Mouse (Mus musculus): ENCODE results near the gene Tbc1d10c. TPM values are rescaled to one million over a fixed set of nuclear protein-coding genes. Genes with fewer than 3 reads are reported as not detected.

Tbc1d10c gene
- polyA plus RNA-seq, 1 experiment from 2014 or later, result 0.54 TPM

- H3K9ac ChIP-seq (replicated peaks; ENCODE audit: low read length), result peak overlapping the region; percentile 67
- H3K27ac ChIP-seq (replicated peaks; ENCODE audit: low read depth, low read length), result peak overlapping the region; percentile 88
- no peak for DNase-seq
- H3K4me2 ChIP-seq (ENCODE audit: low read length), result peak overlapping the region; percentile 72
- H3K27me3 ChIP-seq (ENCODE audit: control insufficient read depth, insufficient read depth, low read length), result no peaks in the 10 kb centered on the region
- ATAC-seq (ENCODE audit: low FRiP score, low TSS enrichment), result peak; percentile 38; the same call in 1 of the 2 replicates
- no peaks in the 10 kb centered on the region for H3K9me3 ChIP-seq (ENCODE audit: control insufficient read depth, low read length)
- H3K4me3 ChIP-seq (replicated peaks; ENCODE audit: low read depth, low read length), result peak overlapping the region; percentile 56
- WGBS, result 34% methylated on average over 4 of the region's 4 CpGs
- peaks cover 29% of the 10 kb centered on the region for H3K36me3 ChIP-seq (ENCODE audit: control insufficient read depth, insufficient read depth, low read length)
- peaks cover 13% of the 10 kb centered on the region for H3K4me1 ChIP-seq (ENCODE audit: control insufficient read depth, insufficient read depth, low read length)
Measured at GRCm38 (mm10) chr19:4163543-4163887, 27.6 kb downstream of the Tbc1d10c start.

- DNase-seq (peak; percentile 98), ATAC-seq (ENCODE audit: low FRiP score, low TSS enrichment) (peak; percentile 88)
- Histone ChIP-seq H3K9me3 (ENCODE audit: control insufficient read depth, low read length) (no peaks in the 10 kb centered on the region), H3K36me3 (ENCODE audit: control insufficient read depth, insufficient read depth, low read length) (peaks cover 35% of the 10 kb centered on the region), H3K4me2 (ENCODE audit: low read length) (peak within 1 kb of the TSS; percentile 72), H3K4me3 (replicated peaks; ENCODE audit: low read depth, low read length) (peak within 1 kb of the TSS; percentile 56), H3K27me3 (ENCODE audit: control insufficient read depth, insufficient read depth, low read length) (no peaks in the 10 kb centered on the region), H3K4me1 (ENCODE audit: control insufficient read depth, insufficient read depth, low read length) (peaks cover 13% of the 10 kb centered on the region), H3K9ac (replicated peaks; ENCODE audit: low read length) (peak within 1 kb of the TSS; percentile 67), H3K27ac (replicated peaks; ENCODE audit: low read depth, low read length) (peak within 1 kb of the TSS; percentile 88)
- WGBS, result 7% methylated on average over 42 of the region's 42 CpGs
Measured at GRCm38 (mm10) chr19:4162646-4163542, 28.2 kb downstream of the Tbc1d10c start, which contains the start of gene Rps6kb2. Gene Rps6kb2 (minus strand): TSS chr19:4163354.

- H3K4me1 ChIP-seq (ENCODE audit: control insufficient read depth, insufficient read depth, low read length), result peaks cover 13% of the 10 kb centered on the region
- H3K4me3 ChIP-seq (replicated peaks; ENCODE audit: low read depth, low read length), result no peak overlapping the region
- DNase-seq (no peak), ATAC-seq (ENCODE audit: low FRiP score, low TSS enrichment) (no peak)
- WGBS, result 97% methylated on average over 8 of the region's 8 CpGs
- no peak overlapping the region for H3K9ac ChIP-seq (replicated peaks; ENCODE audit: low read length)
- no peaks in the 10 kb centered on the region for H3K9me3 ChIP-seq (ENCODE audit: control insufficient read depth, low read length)
- H3K27me3 ChIP-seq (ENCODE audit: control insufficient read depth, insufficient read depth, low read length), result no peaks in the 10 kb centered on the region
- H3K36me3 ChIP-seq (ENCODE audit: control insufficient read depth, insufficient read depth, low read length), result peaks cover 62% of the 10 kb centered on the region
- no peak overlapping the region for H3K4me2 ChIP-seq (ENCODE audit: low read length)
- no peak overlapping the region for H3K27ac ChIP-seq (replicated peaks; ENCODE audit: low read depth, low read length)
Measured at GRCm38 (mm10) chr19:4159049-4159448, 32.0 kb downstream of the Tbc1d10c start.

- H3K4me1 ChIP-seq (ENCODE audit: control insufficient read depth, insufficient read depth, low read length), result no peaks in the 10 kb centered on the region
- no peaks in the 10 kb centered on the region for H3K27me3 ChIP-seq (ENCODE audit: control insufficient read depth, insufficient read depth, low read length)
- no peaks in the 10 kb centered on the region for H3K9me3 ChIP-seq (ENCODE audit: control insufficient read depth, low read length)
- no peak overlapping the region for H3K9ac ChIP-seq (replicated peaks; ENCODE audit: low read length)
- peaks cover 76% of the 10 kb centered on the region for H3K36me3 ChIP-seq (ENCODE audit: control insufficient read depth, insufficient read depth, low read length)
- no peak overlapping the region for H3K4me2 ChIP-seq (ENCODE audit: low read length)
- WGBS, result 89% methylated on average over 12 of the region's 12 CpGs
- ATAC-seq (ENCODE audit: low FRiP score, low TSS enrichment) (no peak), DNase-seq (no peak)
- H3K27ac ChIP-seq (replicated peaks; ENCODE audit: low read depth, low read length), result no peak overlapping the region
- no peak overlapping the region for H3K4me3 ChIP-seq (replicated peaks; ENCODE audit: low read depth, low read length)
Measured at GRCm38 (mm10) chr19:4156771-4157170, 34.3 kb downstream of the Tbc1d10c start.

- H3K27ac ChIP-seq (replicated peaks; ENCODE audit: low read depth, low read length), result no peak overlapping the region
Measured at GRCm38 (mm10) chr19:4156073-4156579, 35.0 kb downstream of the Tbc1d10c start.

GRCm38 (mm10) chr19:4155223-4156072 lies 35.6 kb downstream of the Tbc1d10c start:
- DNase-seq, result no peak
- Histone ChIP-seq H3K36me3 (ENCODE audit: control insufficient read depth, insufficient read depth, low read length) (peaks cover 75% of the 10 kb centered on the region), H3K27ac (replicated peaks; ENCODE audit: low read depth, low read length) (no peak overlapping the region), H3K9ac (replicated peaks; ENCODE audit: low read length) (no peak overlapping the region), H3K27me3 (ENCODE audit: control insufficient read depth, insufficient read depth, low read length) (no peaks in the 10 kb centered on the region), H3K4me1 (ENCODE audit: control insufficient read depth, insufficient read depth, low read length) (no peaks in the 10 kb centered on the region), H3K4me3 (replicated peaks; ENCODE audit: low read depth, low read length) (no peak overlapping the region), H3K4me2 (ENCODE audit: low read length) (no peak overlapping the region), H3K9me3 (ENCODE audit: control insufficient read depth, low read length) (no peaks in the 10 kb centered on the region)
- no peak for ATAC-seq (ENCODE audit: low FRiP score, low TSS enrichment)
- 71% methylated on average over 6 of the region's 6 CpGs for WGBS

More at GRCm38 (mm10) chr19:4156073-4156579, 35.0 kb downstream of the Tbc1d10c start:
- Histone ChIP-seq H3K4me3 (replicated peaks; ENCODE audit: low read depth, low read length) (no peak overlapping the region), H3K36me3 (ENCODE audit: control insufficient read depth, insufficient read depth, low read length) (peaks cover 74% of the 10 kb centered on the region), H3K9ac (replicated peaks; ENCODE audit: low read length) (no peak overlapping the region), H3K4me1 (ENCODE audit: control insufficient read depth, insufficient read depth, low read length) (no peaks in the 10 kb centered on the region), H3K27me3 (ENCODE audit: control insufficient read depth, insufficient read depth, low read length) (no peaks in the 10 kb centered on the region), H3K4me2 (ENCODE audit: low read length) (no peak overlapping the region), H3K9me3 (ENCODE audit: control insufficient read depth, low read length) (no peaks in the 10 kb centered on the region)
- ATAC-seq (ENCODE audit: low FRiP score, low TSS enrichment) (no peak), DNase-seq (no peak)
- 70% methylated on average over 20 of the region's 20 CpGs for WGBS

GRCm38 (mm10) chr19:4154437-4155222 lies 36.5 kb downstream of the Tbc1d10c start:
- ATAC-seq (ENCODE audit: low FRiP score, low TSS enrichment) (no peak), DNase-seq (no peak)
- Histone ChIP-seq H3K27ac (replicated peaks; ENCODE audit: low read depth, low read length) (no peak overlapping the region), H3K4me1 (ENCODE audit: control insufficient read depth, insufficient read depth, low read length) (peaks cover under 1% of the 10 kb centered on the region; the same call in 1 of the 2 replicates), H3K27me3 (ENCODE audit: control insufficient read depth, insufficient read depth, low read length) (no peaks in the 10 kb centered on the region), H3K4me3 (replicated peaks; ENCODE audit: low read depth, low read length) (no peak overlapping the region), H3K9me3 (ENCODE audit: control insufficient read depth, low read length) (no peaks in the 10 kb centered on the region), H3K4me2 (ENCODE audit: low read length) (no peak overlapping the region), H3K9ac (replicated peaks; ENCODE audit: low read length) (0 out of 2 replicates have a peak overlapping the region, but pooled peaks have one; percentile 13), H3K36me3 (ENCODE audit: control insufficient read depth, insufficient read depth, low read length) (peaks cover 77% of the 10 kb centered on the region)
- 84% methylated on average over 13 of the region's 13 CpGs for WGBS

- Histone ChIP-seq H3K9ac (replicated peaks; ENCODE audit: low read length) (no peak within 1 kb of the TSS), H3K4me1 (ENCODE audit: control insufficient read depth, insufficient read depth, low read length) (peaks cover 8% of the 10 kb centered on the region; the same call in 1 of the 2 replicates), H3K36me3 (ENCODE audit: control insufficient read depth, insufficient read depth, low read length) (peaks cover 63% of the 10 kb centered on the region), H3K4me2 (ENCODE audit: low read length) (no peak within 1 kb of the TSS), H3K27ac (replicated peaks; ENCODE audit: low read depth, low read length) (no peak within 1 kb of the TSS), H3K9me3 (ENCODE audit: control insufficient read depth, low read length) (no peaks in the 10 kb centered on the region), H3K4me3 (replicated peaks; ENCODE audit: low read depth, low read length) (no peak within 1 kb of the TSS), H3K27me3 (ENCODE audit: control insufficient read depth, insufficient read depth, low read length) (no peaks in the 10 kb centered on the region)
- no peak for ATAC-seq (ENCODE audit: low FRiP score, low TSS enrichment)
- DNase-seq, result no peak
- 81% methylated on average over 11 of the region's 11 CpGs for WGBS
Measured at GRCm38 (mm10) chr19:4153232-4153654, 37.8 kb downstream of the Tbc1d10c start, which contains the start of gene Ptprcap. Gene Ptprcap (plus strand): TSS chr19:4153604.

All from midbrain, embryonic 14.5 days (tissue).